Mouse (Mus musculus): ENCODE measurements around the gene 2010111I01Rik.

DNA sequence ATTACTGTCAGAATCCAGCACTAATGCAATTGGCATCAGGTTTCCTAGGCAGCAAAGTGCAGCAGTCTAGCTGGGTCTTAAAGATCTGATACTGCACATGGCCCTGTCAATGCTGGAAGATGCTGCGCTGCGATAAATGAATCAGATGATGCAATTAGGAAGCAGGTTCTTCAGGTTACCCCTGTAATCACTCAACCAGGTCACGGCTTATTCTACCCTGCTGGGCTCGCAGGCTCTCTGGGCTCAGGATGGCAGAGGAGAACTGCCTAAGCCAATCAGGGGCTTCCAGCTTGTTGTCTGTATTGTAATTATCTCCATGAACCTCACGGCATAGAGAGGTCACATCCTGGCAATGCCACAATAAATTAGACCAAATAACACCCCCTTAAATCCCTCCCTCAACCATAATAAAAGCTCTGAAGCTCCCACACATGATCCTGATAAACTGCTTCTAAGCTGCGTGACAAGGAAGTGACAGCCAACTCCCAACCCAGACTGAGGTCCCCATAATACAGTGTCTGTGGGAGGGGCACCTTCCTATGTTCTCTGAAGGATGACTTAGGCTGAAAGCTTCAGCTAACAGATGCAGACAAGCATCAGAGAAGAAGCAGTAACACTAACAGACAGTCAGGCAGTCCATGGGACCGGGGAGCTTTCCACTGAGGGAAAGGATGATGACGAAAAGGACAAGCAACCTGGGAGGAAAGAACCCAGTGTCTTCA, 372.7 kb downstream of the 2010111I01Rik start:
- TF ChIP-seq ZC3H11A (IDR thresholded peaks at IDR 0.05; ENCODE audit: low read depth, low read length) (no peak), CTCF (IDR thresholded peaks at IDR 0.05 in 2 of 3, conservative IDR thresholded peaks at IDR 0.05 in 1 of 3; ENCODE audit: control insufficient read depth in 1 of 3, insufficient read depth in 1 of 3, low read depth in 2 of 3, low read length in 3 of 3, poor library complexity in 1 of 3, severe bottlenecking in 1 of 3) (no peak), POLR2A (IDR thresholded peaks at IDR 0.05; ENCODE audit: control insufficient read depth in 1 of 2, insufficient read depth in 1 of 2, low read depth in 1 of 2, low read length in 2 of 2, poor library complexity in 1 of 2) (no peak), EP300 (IDR thresholded peaks at IDR 0.05; ENCODE audit: low read depth in 1 of 2, low read length in 2 of 2) (no peak), POLR2AphosphoS2 (IDR thresholded peaks at IDR 0.05; ENCODE audit: low read length) (no peak)

Measured in MEL (cell line).